Mouse (Mus musculus): Measurements from ENCODE around the gene D630036H23Rik. TPM values are rescaled to one million over a fixed set of nuclear protein-coding genes. Genes with fewer than 3 reads are reported as not detected.

The D630036H23Rik gene
- polyA plus RNA-seq, 1 experiment = 3.3 TPM

DNA sequence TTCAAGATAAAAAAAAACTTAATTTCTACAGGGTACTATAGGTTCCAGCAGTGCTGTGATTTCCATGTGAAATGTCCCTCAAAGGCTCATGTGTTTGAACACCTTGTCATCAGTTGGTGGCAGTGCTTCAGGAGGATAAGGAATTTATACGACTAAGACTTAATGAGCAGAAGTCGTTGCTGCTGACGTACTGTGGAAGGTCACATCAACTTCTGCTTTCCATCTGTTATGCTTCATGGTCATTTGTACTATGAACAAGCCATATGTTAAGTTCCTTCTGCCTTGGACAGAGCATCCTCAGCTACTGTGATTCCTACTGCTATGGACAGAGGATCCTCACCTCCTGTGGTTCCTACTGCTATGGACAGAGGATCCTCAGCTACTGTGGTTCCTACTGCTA, 21.9 kb downstream of the D630036H23Rik start:
- no peak for DNase-seq
- Histone ChIP-seq H3K36me3 (ENCODE audit: control insufficient read depth, insufficient read depth, low read length) (no peaks in the 10 kb centered on the region), H3K4me1 (ENCODE audit: control insufficient read depth, insufficient read depth, low read length) (no peaks in the 10 kb centered on the region), H3K27ac (ENCODE audit: insufficient read depth, low read depth, low read length) (no peak overlapping the region), H3K27me3 (replicated peaks; ENCODE audit: control insufficient read depth, insufficient read depth, low read length) (no peaks in the 10 kb centered on the region), H3K4me3 (ENCODE audit: insufficient read depth, low read depth, low read length) (no peak overlapping the region)
- 87% methylated on average over 3 of the region's 3 CpGs for whole genome bisulfite sequencing
- no peak for TF ChIP-seq POLR2A (IDR thresholded peaks at IDR 0.05; ENCODE audit: low read depth, low read length)
- TF ChIP-seq CTCF (conservative IDR thresholded peaks at IDR 0.05; ENCODE audit: insufficient read depth, insufficient read length, low read depth, low read length) = no peak

- Histone ChIP-seq H3K27ac (ENCODE audit: insufficient read depth, low read depth, low read length) (no peak overlapping the region), H3K4me3 (ENCODE audit: insufficient read depth, low read depth, low read length) (no peak overlapping the region), H3K36me3 (ENCODE audit: control insufficient read depth, insufficient read depth, low read length) (no peaks in the 10 kb centered on the region), H3K27me3 (replicated peaks; ENCODE audit: control insufficient read depth, insufficient read depth, low read length) (no peaks in the 10 kb centered on the region), H3K4me1 (ENCODE audit: control insufficient read depth, insufficient read depth, low read length) (no peaks in the 10 kb centered on the region)
- no peak for DNase-seq
- TF ChIP-seq CTCF (conservative IDR thresholded peaks at IDR 0.05; ENCODE audit: insufficient read depth, insufficient read length, low read depth, low read length) (no peak), POLR2A (IDR thresholded peaks at IDR 0.05; ENCODE audit: low read depth, low read length) (no peak)
- 85% methylated on average over 4 of the region's 4 CpGs for WGBS
Observed at GRCm38 (mm10) chr12:36344131-36344530, 37.9 kb downstream of the D630036H23Rik start.

GRCm38 (mm10) chr12:36333837-36334281, 48.1 kb downstream of the D630036H23Rik start:
- no peak for TF ChIP-seq POLR2A (IDR thresholded peaks at IDR 0.05; ENCODE audit: low read depth, low read length)
- TF ChIP-seq CTCF (conservative IDR thresholded peaks at IDR 0.05; ENCODE audit: insufficient read depth, insufficient read length, low read depth, low read length) = no peak
- Histone ChIP-seq H3K4me1 (ENCODE audit: control insufficient read depth, insufficient read depth, low read length) (no peaks in the 10 kb centered on the region), H3K27me3 (replicated peaks; ENCODE audit: control insufficient read depth, insufficient read depth, low read length) (no peaks in the 10 kb centered on the region), H3K4me3 (ENCODE audit: insufficient read depth, low read depth, low read length) (no peak overlapping the region), H3K36me3 (ENCODE audit: control insufficient read depth, insufficient read depth, low read length) (no peaks in the 10 kb centered on the region), H3K27ac (ENCODE audit: insufficient read depth, low read depth, low read length) (no peak overlapping the region)
- no peak for DNase-seq
- WGBS = 77% methylated on average over 9 of the region's 9 CpGs

- H3K4me3 ChIP-seq (ENCODE audit: insufficient read depth, low read depth, low read length) = no peak overlapping the region
- DNase-seq = no peak
- no peaks in the 10 kb centered on the region for H3K4me1 ChIP-seq (ENCODE audit: control insufficient read depth, insufficient read depth, low read length)
- H3K36me3 ChIP-seq (ENCODE audit: control insufficient read depth, insufficient read depth, low read length) = no peaks in the 10 kb centered on the region
- H3K27me3 ChIP-seq (replicated peaks; ENCODE audit: control insufficient read depth, insufficient read depth, low read length) = no peaks in the 10 kb centered on the region
- no peak overlapping the region for H3K27ac ChIP-seq (ENCODE audit: insufficient read depth, low read depth, low read length)
- TF ChIP-seq CTCF (conservative IDR thresholded peaks at IDR 0.05; ENCODE audit: insufficient read depth, insufficient read length, low read depth, low read length) (no peak), POLR2A (IDR thresholded peaks at IDR 0.05; ENCODE audit: low read depth, low read length) (no peak)
- WGBS = 98% methylated on average over 1 of the region's 1 CpGs
Observed at GRCm38 (mm10) chr12:36332676-36333075, 49.3 kb downstream of the D630036H23Rik start.

Other genes with a start within 250 kb of the D630036H23Rik start
- gene Ankmy2, start 225.1 kb downstream of the D630036H23Rik start, polyA plus RNA-seq (2012; rRNA removed) = 13.5 and 16.9 TPM in 2 replicates
- gene Bzw2, start 224.1 kb downstream of the D630036H23Rik start, polyA plus RNA-seq (2012; rRNA removed) = 9.6 and 10.1 TPM in 2 replicates
- gene Lrrc72, start 128.8 kb downstream of the D630036H23Rik start, polyA plus RNA-seq (2012; rRNA removed) = not detected in 2 replicates
- 63.5 and 64.7 TPM in 2 replicates for gene Sostdc1, start 68.0 kb downstream of the D630036H23Rik start, polyA plus RNA-seq (2012; rRNA removed)
- 1.9 and 2.5 TPM in 2 replicates for gene Ispd, start 731 bp downstream of the D630036H23Rik start, polyA plus RNA-seq (2012; rRNA removed)

Measured in kidney, adult 2 months (tissue).